Mouse (Mus musculus) liver, embryonic 14.5 days (tissue): ENCODE measurements around the gene Zfp324. TPM values are rescaled to one million over a fixed set of nuclear protein-coding genes. Genes with fewer than 3 reads are reported as not detected.

ENCODE experiments used
- ATAC-seq: fragments of 200-750 bp; cut with Nextera tagmentation; 2 replicates; pipeline ENCODE4 v1.8.0; 2017; ENCODE audit warnings: moderate number of reproducible peaks, mild to moderate bottlenecking, moderate library complexity; ENCODE audit not compliant: insufficient read depth
- DNase-seq, 3 experiments: peaks; one replicate each; pipeline ENCODE4 v3.0.0-alpha.2; 2012 to 2013; ENCODE audit warnings: low read depth in 3 of 3, low spot score in 3 of 3
- H3K27ac ChIP-seq: fragments of 300-500 bp; sonication (generic); 2 replicates; pipeline ENCODE4 v1.5.1; 2014; ENCODE audit warnings: moderate library complexity, mild to moderate bottlenecking, control low read depth, inconsistent platforms
- H3K27me3 ChIP-seq: fragments of 300-500 bp; sonication (generic); 2 replicates; pipeline ENCODE4 v1.6.1; 2014; ENCODE audit warnings: mild to moderate bottlenecking, low read length, moderate library complexity; ENCODE audit not compliant: control insufficient read depth, insufficient read depth
- H3K36me3 ChIP-seq: fragments of 300-500 bp; sonication (generic); replicated peaks from 2 replicates; pipeline ENCODE4 v1.6.1; 2014; ENCODE audit warnings: low read depth; ENCODE audit not compliant: control insufficient read depth, insufficient read depth
- H3K4me1 ChIP-seq, 2 experiments: fragments of 200-500 bp in 1 of 2; fragments of 300-500 bp in 1 of 2; sonication (generic) in 1 of 2; replicated peaks; 2 replicates each; pipeline ENCODE4 v1.6.1; 2012 to 2014; ENCODE audit warnings: antibody characterized with exemption in 1 of 2, inconsistent platforms in 1 of 2, low read length in 1 of 2; ENCODE audit not compliant: control insufficient read depth in 2 of 2, insufficient read depth in 2 of 2
- H3K4me2 ChIP-seq: fragments of 300-500 bp; sonication (generic); 2 replicates; pipeline ENCODE4 v1.6.1; 2014; ENCODE audit warnings: low read depth, mild to moderate bottlenecking, control low read depth, moderate library complexity
- H3K4me3 ChIP-seq, 2 experiments: fragments of 200-500 bp in 1 of 2; fragments of 300-500 bp in 1 of 2; sonication (generic) in 1 of 2; 2 replicates each; pipeline ENCODE4 v1.5.1; 2012 to 2014; ENCODE audit warnings: low read depth in 2 of 2, low read length in 2 of 2, mild to moderate bottlenecking in 2 of 2, control low read depth in 1 of 2, inconsistent platforms in 1 of 2, moderate library complexity in 1 of 2; ENCODE audit not compliant: insufficient read depth in 1 of 2
- H3K9ac ChIP-seq: fragments of 300-500 bp; sonication (generic); replicated peaks from 2 replicates; pipeline ENCODE4 v1.6.1; 2014; ENCODE audit warnings: mild to moderate bottlenecking, control low read depth, moderate library complexity
- H3K9me3 ChIP-seq: fragments of 300-500 bp; sonication (generic); 2 replicates; pipeline ENCODE4 v1.6.1; 2016; ENCODE audit warnings: low read length, mixed read lengths; ENCODE audit not compliant: control insufficient read depth
- CTCF ChIP-seq: IDR thresholded peaks from 2 replicates; pipeline ENCODE4 v1.5.1; 2016; ENCODE audit warnings: antibody characterized with exemption, low read depth, control low read depth
- EP300 ChIP-seq: IDR thresholded peaks from 2 replicates; pipeline ENCODE4 v1.6.1; 2016; ENCODE audit warnings: antibody characterized with exemption, low read depth
- WGBS: fragments of 180-500 bp; shearing (Covaris S2); extraction: QIAGEN DNeasy Blood & Tissue Kit; methylation state at CpG from one replicate; pipeline ENCODE4 v1.1.7; 2014; ENCODE audit not compliant: insufficient replicate concordance; 5-methylcytosine and 5-hydroxymethylcytosine counted together
- polyA plus RNA-seq, 2 experiments: library from polyadenylated mRNA; depleted of rRNA in 1 of 2; stranded (reverse) in 1 of 2; unstranded in 1 of 2; fragments of >200 nt; fragmentation: Nextera tagmentation in 1 of 2; extraction: Ambion mirVana in 1 of 2; gene quantifications; 2 replicates each; pipeline versions ENCODE4 v1.2.1 to v1.2.3; 2012 to 2014

Zfp324 gene
- polyA plus RNA-seq, 2 experiments: 1.8 to 2.0 TPM

DNA sequence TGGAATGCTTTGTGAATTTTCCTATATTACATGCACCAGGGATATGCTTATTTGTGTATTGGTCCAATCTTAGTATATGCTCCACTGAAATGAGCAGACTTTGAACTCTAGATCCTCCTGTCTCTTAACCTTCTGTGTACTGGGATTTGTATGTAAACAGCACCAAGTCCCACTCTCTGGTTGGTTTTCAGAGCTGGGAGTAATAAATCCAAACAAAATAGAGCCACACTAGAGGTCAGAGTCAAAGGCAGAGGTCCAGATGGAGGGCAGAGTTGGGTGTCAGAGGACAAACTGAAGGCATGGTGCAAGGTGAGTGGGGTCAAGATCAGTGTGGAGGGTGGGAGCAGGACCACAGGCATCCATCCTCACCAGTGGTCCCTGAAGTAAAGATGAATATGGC lies 30.2 kb downstream of the Zfp324 start:
- Histone ChIP-seq H3K4me3 (no peak overlapping the region), H3K9ac (no peak overlapping the region), H3K4me1 (no peaks in the 10 kb centered on the region; a peak in 1 of 4 replicates), H3K27ac (no peak overlapping the region), H3K4me2 (no peak overlapping the region), H3K36me3 (no peaks in the 10 kb centered on the region), H3K9me3 (no peaks in the 10 kb centered on the region), H3K27me3 (no peaks in the 10 kb centered on the region)
- no peak for DNase-seq
- no peak for ATAC-seq
- no peak for TF ChIP-seq EP300

DNA sequence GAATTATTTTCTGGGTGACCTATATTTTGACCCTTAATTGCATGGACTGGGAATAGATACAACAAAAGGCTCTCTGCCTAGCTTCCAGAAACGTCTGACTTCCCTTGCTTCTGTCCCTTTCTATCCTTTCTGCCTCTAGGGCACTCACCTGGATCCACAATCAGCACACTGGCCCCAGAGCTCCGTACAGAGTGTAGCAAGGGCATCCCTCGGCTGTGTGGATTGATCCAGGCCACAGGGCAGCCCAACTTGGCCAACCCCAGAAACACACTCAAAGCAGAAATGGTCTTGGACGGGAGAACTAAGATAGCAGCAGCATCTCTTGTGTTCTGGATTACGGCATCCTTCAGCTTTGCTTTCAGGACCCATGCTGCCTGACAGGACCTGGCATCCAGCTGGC lies 31.6 kb downstream of the Zfp324 start:
- 0 out of 2 replicates have a peak overlapping the region, but pooled peaks have one; percentile 13 for H3K9ac ChIP-seq
- ATAC-seq: no peak
- no peak overlapping the region for H3K4me3 ChIP-seq
- 61% methylated on average over 5 of the region's 5 CpGs for WGBS
- no peaks in the 10 kb centered on the region for H3K27me3 ChIP-seq
- H3K4me2 ChIP-seq: 0 out of 2 replicates have a peak overlapping the region, but pooled peaks have one; percentile 11
- no peaks in the 10 kb centered on the region for H3K36me3 ChIP-seq
- DNase-seq: no peak
- no peaks in the 10 kb centered on the region for H3K4me1 ChIP-seq
- no peak for TF ChIP-seq EP300
- TF ChIP-seq CTCF: no peak
- H3K27ac ChIP-seq: no peak overlapping the region
- no peaks in the 10 kb centered on the region for H3K9me3 ChIP-seq

DNA sequence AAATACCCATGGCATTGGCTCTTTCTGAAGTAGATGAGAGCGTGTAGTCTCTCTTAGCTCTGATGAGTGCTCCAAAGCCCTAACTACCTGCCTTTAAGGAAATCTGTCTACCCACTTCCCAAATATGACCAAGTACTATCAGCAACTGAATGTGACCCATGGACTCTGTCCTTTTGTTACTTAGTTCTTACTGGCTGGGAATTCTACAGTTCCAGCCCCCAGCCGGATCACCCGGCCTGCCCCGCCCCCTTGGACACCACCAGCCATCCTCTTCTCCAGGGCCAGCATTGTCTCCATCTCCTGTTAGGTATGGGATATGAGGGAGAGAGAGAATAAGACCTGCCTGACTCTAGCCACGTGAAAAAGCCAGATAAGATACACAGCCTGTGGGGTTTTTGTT lies 32.4 kb downstream of the Zfp324 start, which contains the start of gene Slc27a5:
Gene Slc27a5 (minus strand): TSS at position 140 of the 400 bp plus-strand sequence.
- Histone ChIP-seq H3K9me3 (no peaks in the 10 kb centered on the region), H3K27me3 (no peaks in the 10 kb centered on the region), H3K27ac (no peak within 1 kb of the TSS), H3K36me3 (no peaks in the 10 kb centered on the region), H3K4me1 (no peaks in the 10 kb centered on the region), H3K9ac (0 out of 2 replicates have a peak within 1 kb of the TSS, but pooled peaks have one; percentile 13), H3K4me2 (0 out of 2 replicates have a peak within 1 kb of the TSS, but pooled peaks have one; percentile 11), H3K4me3 (no peak within 1 kb of the TSS)
- 55% methylated on average over 5 of the region's 5 CpGs for WGBS
- DNase-seq (no peak), ATAC-seq (no peak)
- TF ChIP-seq CTCF (no peak), EP300 (no peak)

DNA sequence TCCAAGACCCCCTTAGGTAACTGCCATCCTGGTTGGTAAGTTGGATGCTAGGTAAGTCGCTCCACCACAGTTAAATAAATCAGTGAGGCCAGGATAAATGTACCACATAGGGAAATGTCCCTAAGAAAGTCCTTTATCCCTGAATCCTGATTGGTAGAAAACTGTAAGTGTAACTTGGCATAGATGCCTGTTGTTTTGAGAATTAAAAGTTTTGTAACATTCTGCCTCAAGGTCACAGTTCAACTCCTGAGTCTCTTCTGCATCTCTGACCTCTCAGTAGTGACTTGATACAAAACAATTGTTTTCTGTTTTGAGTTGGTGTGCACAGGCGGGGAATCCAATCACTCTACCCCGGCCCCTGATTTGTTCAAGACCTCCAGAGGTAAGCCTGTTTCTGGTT lies 33.2 kb downstream of the Zfp324 start, which contains the start of gene Trim28:
Gene Trim28 (plus strand): TSS at position 264 of the 400 bp plus-strand sequence.
- ATAC-seq (no peak), DNase-seq (no peak)
- TF ChIP-seq EP300 (no peak), CTCF (no peak)
- Histone ChIP-seq H3K4me3 (no peak within 1 kb of the TSS), H3K4me2 (no peak within 1 kb of the TSS), H3K4me1 (no peaks in the 10 kb centered on the region), H3K36me3 (no peaks in the 10 kb centered on the region), H3K9ac (no peak within 1 kb of the TSS), H3K27ac (no peak within 1 kb of the TSS), H3K27me3 (no peaks in the 10 kb centered on the region), H3K9me3 (no peaks in the 10 kb centered on the region)
- 69% methylated on average over 3 of the region's 3 CpGs for WGBS

DNA sequence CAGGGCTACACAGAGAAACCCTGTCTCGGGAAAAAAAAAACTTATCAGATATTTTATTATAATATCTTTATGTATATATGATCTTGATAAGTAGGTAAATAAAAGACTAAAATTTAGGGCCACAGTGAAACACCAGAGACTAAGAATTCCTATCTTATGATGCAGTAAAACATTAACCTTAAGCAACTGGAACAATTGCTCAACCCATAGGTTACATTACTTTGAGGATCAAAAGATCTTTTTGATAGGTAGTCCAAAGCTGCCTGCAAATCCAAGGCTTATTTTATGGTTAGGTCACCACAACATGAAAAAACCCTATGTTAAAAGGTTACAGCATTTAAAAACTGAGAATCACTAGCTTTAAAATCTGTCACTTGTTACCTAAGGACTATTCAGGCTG lies 35.9 kb downstream of the Zfp324 start:
- H3K4me3 ChIP-seq: no peak overlapping the region
- H3K27me3 ChIP-seq: no peaks in the 10 kb centered on the region
- 40% methylated on average over 1 of the region's 1 CpGs for WGBS
- no peak overlapping the region for H3K9ac ChIP-seq
- peaks cover 3% of the 10 kb centered on the region; the same call in 1 of the 2 replicates for H3K36me3 ChIP-seq
- no peaks in the 10 kb centered on the region for H3K9me3 ChIP-seq
- DNase-seq (no peak), ATAC-seq (no peak)
- H3K4me1 ChIP-seq: no peaks in the 10 kb centered on the region
- no peak overlapping the region for H3K4me2 ChIP-seq
- no peak for TF ChIP-seq CTCF
- no peak for TF ChIP-seq EP300
- H3K27ac ChIP-seq: no peak overlapping the region
